Mouse (Mus musculus) liver, embryonic 12.5 days (tissue): ENCODE measurements at regions not wholly inside any gene's neighbourhood (a gene's known extent, or its start where the extent isn't known, plus 50 kb on each side); places are given as distances from the start of the nearest gene placed in this dataset.
"Not testable (repeated sequence)": the region's sequence is repeated elsewhere in the genome, so short reads cannot be mapped to it uniquely, and the experiment has no call there.

Experiments
- ATAC-seq: fragments of 200-750 bp; cut with Nextera tagmentation; 2 replicates; pipeline ENCODE4 v1.8.0; 2017; ENCODE audit warnings: moderate number of reproducible peaks, mild to moderate bottlenecking, moderate library complexity
- H3K27ac ChIP-seq: fragments of 300-500 bp; sonication (generic); 2 replicates; pipeline ENCODE4 v1.5.1; 2016; ENCODE audit warnings: mild to moderate bottlenecking
- H3K27me3 ChIP-seq: fragments of 300-500 bp; sonication (generic); replicated peaks from 2 replicates; pipeline ENCODE4 v1.6.1; 2016; ENCODE audit warnings: mild to moderate bottlenecking, moderate library complexity
- H3K36me3 ChIP-seq: fragments of 300-500 bp; sonication (generic); 2 replicates; pipeline ENCODE4 v1.6.1; 2016; ENCODE audit warnings: mild to moderate bottlenecking, moderate library complexity
- H3K4me1 ChIP-seq: fragments of 300-500 bp; sonication (generic); 2 replicates; pipeline ENCODE4 v1.6.1; 2016
- H3K4me2 ChIP-seq: fragments of 300-500 bp; sonication (generic); 2 replicates; pipeline ENCODE4 v1.6.1; 2016; ENCODE audit warnings: mild to moderate bottlenecking, moderate library complexity
- H3K4me3 ChIP-seq: fragments of 300-500 bp; sonication (generic); 2 replicates; pipeline ENCODE4 v1.5.1; 2016; ENCODE audit warnings: mild to moderate bottlenecking, moderate library complexity
- H3K9ac ChIP-seq: fragments of 300-500 bp; sonication (generic); 2 replicates; pipeline ENCODE4 v1.6.1; 2016; ENCODE audit warnings: mild to moderate bottlenecking, moderate library complexity
- H3K9me3 ChIP-seq: fragments of 300-500 bp; sonication (generic); replicated peaks from 2 replicates; pipeline ENCODE4 v1.6.1; 2016; ENCODE audit warnings: mild to moderate bottlenecking, moderate library complexity
- WGBS: fragments of 180-500 bp; shearing (Covaris S2); methylation state at CpG from one replicate; pipeline ENCODE4 v1.1.7; 2016; ENCODE audit not compliant: insufficient replicate concordance; 5-methylcytosine and 5-hydroxymethylcytosine counted together

DNA sequence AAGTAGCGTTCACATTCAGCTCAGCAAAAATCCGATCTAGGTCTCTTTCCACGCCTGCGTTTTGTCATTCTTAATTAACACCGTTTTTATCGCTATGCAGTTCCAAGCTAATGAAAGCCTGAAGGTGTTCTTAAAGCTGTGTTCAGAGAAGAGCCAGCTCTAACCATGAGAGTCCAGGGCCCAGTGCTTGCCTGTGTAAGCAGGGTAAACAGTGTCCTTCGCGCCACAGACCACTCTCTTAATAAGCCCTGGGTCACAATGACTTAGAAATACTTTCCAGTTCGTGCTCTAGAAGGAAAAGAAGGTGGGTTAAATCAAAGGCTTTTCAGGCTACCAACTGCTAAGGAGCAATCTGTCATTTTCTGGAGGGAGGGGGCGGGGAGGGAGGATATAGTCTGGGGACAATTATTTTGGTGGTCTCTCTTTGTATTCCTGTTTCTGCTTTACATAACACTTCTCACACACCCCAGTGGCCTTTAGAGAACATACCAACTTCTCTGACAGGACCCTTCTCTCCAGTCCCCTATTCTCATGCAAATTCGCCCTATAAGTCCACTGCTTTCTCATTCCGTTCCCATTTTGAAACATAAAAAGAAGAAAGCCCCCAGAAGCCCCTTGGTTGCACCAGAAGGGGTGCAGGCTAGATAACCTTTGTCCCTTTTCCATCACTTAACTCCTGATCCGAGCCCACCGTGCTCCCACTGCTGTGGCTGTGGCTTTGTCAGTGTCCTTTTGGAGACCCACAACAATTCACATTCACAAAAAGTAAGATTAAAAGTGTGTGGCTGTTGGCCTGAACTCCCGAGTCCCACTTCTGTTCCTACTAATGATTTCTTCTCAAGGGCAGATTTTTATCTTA lies 63.6 kb downstream of the H2al2a start:
- Histone ChIP-seq H3K9ac (no peak overlapping the region), H3K9me3 (no peaks in the 10 kb centered on the region), H3K4me1 (no peaks in the 10 kb centered on the region), H3K36me3 (no peaks in the 10 kb centered on the region), H3K27me3 (no peaks in the 10 kb centered on the region), H3K4me2 (peak overlapping the region; percentile 10; the same call in 1 of the 2 replicates), H3K4me3 (no peak overlapping the region), H3K27ac (no peak overlapping the region)
- 58% methylated on average over 15 of the region's 15 CpGs for WGBS
- no peak for ATAC-seq

DNA sequence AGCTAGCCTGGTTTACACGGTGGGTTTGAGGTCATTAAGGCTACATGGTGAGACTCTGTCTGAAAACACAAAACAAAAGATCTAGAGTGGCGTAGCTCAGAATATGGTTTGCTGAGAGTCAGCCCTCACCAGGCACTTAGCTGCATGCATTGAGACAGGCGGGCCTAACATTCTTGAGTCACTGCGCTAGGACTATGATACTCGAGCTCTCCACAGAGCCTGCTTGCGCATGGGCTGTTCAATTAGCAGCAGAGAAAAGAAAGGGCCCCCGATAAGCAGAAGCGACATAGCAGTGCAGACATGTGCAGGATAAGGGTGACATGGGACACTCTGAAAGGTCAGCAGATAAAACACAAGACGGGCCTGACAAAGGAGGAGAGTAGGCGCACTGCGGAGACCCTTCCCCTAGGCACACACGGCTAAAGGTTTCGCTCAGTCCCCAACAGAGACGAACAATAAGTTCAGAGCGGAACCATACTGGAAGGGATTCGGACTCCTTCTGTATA lies 64.3 kb downstream of the H2al2a start:
- Histone ChIP-seq H3K4me2 (peak overlapping the region; percentile 10; the same call in 1 of the 2 replicates), H3K4me1 (no peaks in the 10 kb centered on the region), H3K27ac (no peak overlapping the region), H3K9me3 (no peaks in the 10 kb centered on the region), H3K36me3 (no peaks in the 10 kb centered on the region), H3K27me3 (no peaks in the 10 kb centered on the region), H3K9ac (no peak overlapping the region), H3K4me3 (no peak overlapping the region)
- WGBS, result 61% methylated on average over 16 of the region's 16 CpGs
- ATAC-seq, result no peak

- no peak overlapping the region for H3K4me3 ChIP-seq
Measured at GRCm38 (mm10) chr2:17931881-17932280, 64.9 kb downstream of the H2al2a start.

GRCm38 (mm10) chr2:17918861-17919648 lies 77.7 kb downstream of the H2al2a start:
- no peaks in the 10 kb centered on the region for H3K9me3 ChIP-seq
- no peaks in the 10 kb centered on the region for H3K4me1 ChIP-seq
- no peaks in the 10 kb centered on the region for H3K27me3 ChIP-seq
- no peak for ATAC-seq
- no peaks in the 10 kb centered on the region for H3K36me3 ChIP-seq
- 56% methylated on average over 1 of the region's 1 CpGs for WGBS
- no peak overlapping the region for H3K4me2 ChIP-seq
- no peak overlapping the region for H3K9ac ChIP-seq
- no peak overlapping the region for H3K4me3 ChIP-seq
- no peak overlapping the region for H3K27ac ChIP-seq

More at GRCm38 (mm10) chr2:17931881-17932280, 64.9 kb downstream of the H2al2a start:
- Histone ChIP-seq H3K4me2 (no peak overlapping the region), H3K9ac (no peak overlapping the region), H3K36me3 (no peaks in the 10 kb centered on the region), H3K27me3 (no peaks in the 10 kb centered on the region), H3K27ac (no peak overlapping the region), H3K4me1 (no peaks in the 10 kb centered on the region), H3K9me3 (no peaks in the 10 kb centered on the region)
- no peak for ATAC-seq
- WGBS, result 42% methylated on average over 5 of the region's 5 CpGs

GRCm38 (mm10) chr2:17917238-17917946 lies 79.4 kb downstream of the H2al2a start:
- H3K27ac ChIP-seq, result no peak overlapping the region
- H3K9ac ChIP-seq, result no peak overlapping the region
- ATAC-seq, result no peak
- no peaks in the 10 kb centered on the region for H3K27me3 ChIP-seq
- 24% methylated on average over 8 of the region's 8 CpGs for WGBS
- H3K36me3 ChIP-seq, result no peaks in the 10 kb centered on the region
- H3K4me1 ChIP-seq, result no peaks in the 10 kb centered on the region
- no peak overlapping the region for H3K4me3 ChIP-seq
- no peak overlapping the region for H3K4me2 ChIP-seq
- H3K9me3 ChIP-seq, result no peaks in the 10 kb centered on the region

GRCm38 (mm10) chr2:17902616-17903015 lies 94.1 kb downstream of the H2al2a start:
- H3K27me3 ChIP-seq, result no peaks in the 10 kb centered on the region
- ATAC-seq, result no peak
- H3K27ac ChIP-seq, result no peak overlapping the region
- no peak overlapping the region for H3K4me3 ChIP-seq
- no peak overlapping the region for H3K4me2 ChIP-seq
- H3K36me3 ChIP-seq, result no peaks in the 10 kb centered on the region
- H3K9me3 ChIP-seq, result no peaks in the 10 kb centered on the region
- no peak overlapping the region for H3K9ac ChIP-seq
- 64% methylated on average over 1 of the region's 1 CpGs for WGBS
- H3K4me1 ChIP-seq, result no peaks in the 10 kb centered on the region

DNA sequence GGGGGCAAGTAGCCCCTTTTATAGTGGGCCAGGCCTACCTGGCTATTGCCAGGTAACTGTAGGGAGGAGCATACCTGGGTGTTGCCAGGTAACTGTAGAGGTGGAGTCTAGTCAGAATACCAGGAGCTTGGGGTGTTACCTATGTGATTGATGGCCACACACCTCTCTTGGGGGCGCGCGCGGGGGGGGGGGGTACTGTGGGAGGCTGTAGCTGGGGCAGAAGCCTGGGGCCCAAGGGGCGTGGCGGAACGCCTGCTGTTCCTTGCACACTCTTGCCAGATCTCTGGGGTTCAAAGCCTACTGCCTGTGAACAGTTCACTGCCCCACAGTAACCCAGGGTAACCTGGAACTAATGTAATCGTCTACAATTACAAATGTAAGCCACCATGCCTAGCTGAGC lies 96.6 kb downstream of the H2al2a start:
- Histone ChIP-seq H3K4me3 (no peak overlapping the region), H3K27me3 (no peaks in the 10 kb centered on the region), H3K9me3 (no peaks in the 10 kb centered on the region), H3K4me2 (no peak overlapping the region), H3K9ac (no peak overlapping the region), H3K4me1 (no peaks in the 10 kb centered on the region), H3K27ac (no peak overlapping the region), H3K36me3 (no peaks in the 10 kb centered on the region)
- ATAC-seq, result no peak
- 51% methylated on average over 7 of the region's 8 CpGs for WGBS

GRCm38 (mm10) chr2:17898780-17899179 lies 98.0 kb downstream of the H2al2a start:
- Histone ChIP-seq H3K4me1 (no peaks in the 10 kb centered on the region), H3K4me2 (no peak overlapping the region), H3K9me3 (no peaks in the 10 kb centered on the region), H3K36me3 (no peaks in the 10 kb centered on the region), H3K9ac (no peak overlapping the region), H3K27me3 (no peaks in the 10 kb centered on the region), H3K27ac (no peak overlapping the region), H3K4me3 (no peak overlapping the region)
- 23% methylated on average over 3 of the region's 3 CpGs for WGBS
- no peak for ATAC-seq

GRCm38 (mm10) chr2:17896036-17896435 lies 100.7 kb downstream of the H2al2a start:
- 62% methylated on average over 2 of the region's 2 CpGs for WGBS
- H3K4me3 ChIP-seq, result no peak overlapping the region
- H3K9me3 ChIP-seq, result no peaks in the 10 kb centered on the region

GRCm38 (mm10) chr2:17892661-17893060 lies 104.1 kb downstream of the H2al2a start:
- not testable (repeated sequence) for H3K4me3 ChIP-seq, H3K4me2 ChIP-seq, H3K36me3 ChIP-seq, H3K9me3 ChIP-seq, H3K9ac ChIP-seq, ATAC-seq, H3K4me1 ChIP-seq, H3K27me3 ChIP-seq, H3K27ac ChIP-seq
- 83% methylated on average over 7 of the region's 7 CpGs for WGBS

More at GRCm38 (mm10) chr2:17896036-17896435, 100.7 kb downstream of the H2al2a start:
- no peak for ATAC-seq
- H3K36me3 ChIP-seq, result no peaks in the 10 kb centered on the region
- no peak overlapping the region for H3K27ac ChIP-seq
- no peaks in the 10 kb centered on the region for H3K27me3 ChIP-seq
- H3K4me1 ChIP-seq, result no peaks in the 10 kb centered on the region
- H3K9ac ChIP-seq, result no peak overlapping the region
- no peak overlapping the region for H3K4me2 ChIP-seq

- Histone ChIP-seq H3K4me3 (no peak overlapping the region), H3K36me3 (no peaks in the 10 kb centered on the region), H3K9ac (no peak overlapping the region), H3K27ac (no peak overlapping the region), H3K4me1 (no peaks in the 10 kb centered on the region), H3K4me2 (no peak overlapping the region), H3K27me3 (no peaks in the 10 kb centered on the region), H3K9me3 (no peaks in the 10 kb centered on the region)
- no peak for ATAC-seq
- 56% methylated on average over 3 of the region's 3 CpGs for WGBS
Measured at GRCm38 (mm10) chr2:17887699-17888098, 109.1 kb downstream of the H2al2a start.
